Mouse (Mus musculus): ENCODE results near the gene Scube3.

DNA sequence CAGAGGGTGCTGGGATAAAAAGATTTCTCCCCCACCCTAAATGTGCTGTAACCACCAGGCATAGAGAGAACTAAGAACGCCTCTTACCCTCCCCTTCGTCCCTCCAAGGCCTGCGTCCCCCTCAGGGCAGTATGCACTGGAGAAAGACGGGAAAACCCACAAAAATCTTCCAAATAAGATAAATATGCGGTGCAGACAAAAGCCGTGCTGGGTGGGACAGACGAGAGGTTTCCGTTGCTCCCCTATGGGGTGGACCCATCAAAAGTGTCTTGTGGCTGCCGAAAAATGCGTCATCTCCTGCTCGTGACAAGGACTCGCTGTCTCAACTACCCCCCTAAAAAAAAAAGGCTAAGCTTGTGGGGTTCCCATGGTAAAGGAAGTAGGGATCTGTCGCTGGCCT is 19.0 kb upstream of the Scube3 start:
- TF ChIP-seq CTCF (IDR thresholded peaks at IDR 0.05; ENCODE audit: control insufficient read depth, insufficient read depth, insufficient read length), result no peak
- no peak for TF ChIP-seq FOSL1 (IDR thresholded peaks at IDR 0.05; ENCODE audit: insufficient read depth, low read length, poor library complexity, severe bottlenecking)
- TF ChIP-seq MAX (IDR thresholded peaks at IDR 0.05), result no peak

Data from C2C12 (cell line).